Mouse (Mus musculus): ENCODE data around the gene Panx1.

The Panx1 gene

DNA sequence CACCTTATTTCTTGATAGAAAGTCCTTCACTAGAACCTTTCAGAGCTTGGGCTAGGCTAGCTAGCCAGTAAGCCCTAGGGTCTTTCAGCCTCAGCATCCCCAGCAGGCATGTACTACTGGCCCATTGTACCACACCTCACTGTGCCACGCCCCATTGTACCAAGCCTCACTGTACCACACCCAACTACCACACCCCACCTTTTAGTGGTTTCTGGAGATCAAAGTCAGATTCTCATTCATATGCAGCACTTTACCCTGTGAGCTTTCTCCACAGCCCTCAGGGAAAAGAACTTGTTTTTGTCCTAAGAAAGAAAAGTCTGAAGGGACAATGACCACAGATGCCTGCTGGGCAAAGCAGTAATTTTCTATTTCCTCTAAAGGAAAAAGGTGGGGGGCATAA, 22.2 kb downstream of the Panx1 start:
- no peak for DNase-seq (ENCODE audit: low spot score)

DNA sequence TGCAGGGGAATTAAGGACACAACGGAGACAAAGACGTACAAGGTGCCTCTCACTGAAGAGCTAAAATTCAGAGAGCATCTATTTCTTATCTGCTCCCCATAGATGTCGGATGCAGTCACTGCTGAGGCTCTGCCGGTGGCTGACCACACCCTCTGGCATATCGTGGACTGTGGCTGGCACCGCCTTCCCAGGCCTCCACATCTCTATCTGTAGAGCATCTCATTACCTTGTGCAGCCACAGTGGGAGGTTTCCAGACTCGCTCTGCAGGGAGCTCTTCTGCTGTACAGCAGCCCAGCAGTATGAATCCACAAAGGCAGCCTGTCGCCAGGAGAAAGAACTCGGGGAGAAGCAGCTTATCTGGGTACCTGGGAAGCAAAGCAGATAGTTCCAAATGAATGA, 24.1 kb downstream of the Panx1 start:
- no peak for DNase-seq (ENCODE audit: low spot score)

DNA sequence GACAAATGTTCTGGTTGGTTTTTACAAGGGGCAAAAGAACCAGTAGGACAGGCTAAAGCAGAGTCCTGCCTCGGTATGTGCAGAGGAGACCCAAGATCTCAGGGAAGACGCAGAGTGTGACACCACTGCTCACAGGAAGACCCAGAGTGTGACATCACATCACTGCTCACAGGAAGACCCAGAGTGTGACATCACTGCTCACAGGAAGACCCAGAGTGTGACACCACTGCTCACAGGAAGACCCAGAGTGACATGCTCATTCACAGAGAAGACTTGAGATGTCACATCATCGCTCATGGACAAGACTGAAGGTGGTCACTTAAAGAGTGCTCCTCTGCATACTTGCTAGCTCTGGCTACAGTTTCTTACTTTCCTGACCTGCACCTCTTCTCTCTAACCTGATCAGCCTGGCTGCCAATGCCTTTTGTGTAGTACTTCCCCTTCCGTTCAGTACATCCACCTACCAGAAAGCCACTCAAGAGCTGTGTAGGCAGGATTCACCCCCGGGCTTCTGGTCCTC, 24.7 kb downstream of the Panx1 start:
- no peak for DNase-seq (ENCODE audit: low spot score)

DNA sequence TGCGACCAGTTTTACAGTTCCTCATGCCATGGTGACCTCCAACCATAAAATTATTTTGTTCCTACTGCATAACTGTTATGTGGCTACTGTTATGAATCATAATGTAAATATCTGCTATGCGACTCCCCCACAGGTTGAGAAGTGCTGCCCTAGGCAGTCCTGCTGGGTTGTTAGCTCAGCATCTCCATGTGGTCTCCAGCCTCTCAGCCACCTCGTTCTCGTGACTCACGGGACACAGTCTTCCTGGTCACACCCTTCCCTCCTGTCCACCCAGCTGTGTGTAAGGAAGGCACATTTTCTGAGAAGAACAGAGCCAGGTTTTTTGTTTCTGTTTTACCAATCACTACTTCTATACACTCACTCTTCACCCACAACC, 26.5 kb downstream of the Panx1 start:
- DNase-seq (ENCODE audit: low spot score) = no peak

DNA sequence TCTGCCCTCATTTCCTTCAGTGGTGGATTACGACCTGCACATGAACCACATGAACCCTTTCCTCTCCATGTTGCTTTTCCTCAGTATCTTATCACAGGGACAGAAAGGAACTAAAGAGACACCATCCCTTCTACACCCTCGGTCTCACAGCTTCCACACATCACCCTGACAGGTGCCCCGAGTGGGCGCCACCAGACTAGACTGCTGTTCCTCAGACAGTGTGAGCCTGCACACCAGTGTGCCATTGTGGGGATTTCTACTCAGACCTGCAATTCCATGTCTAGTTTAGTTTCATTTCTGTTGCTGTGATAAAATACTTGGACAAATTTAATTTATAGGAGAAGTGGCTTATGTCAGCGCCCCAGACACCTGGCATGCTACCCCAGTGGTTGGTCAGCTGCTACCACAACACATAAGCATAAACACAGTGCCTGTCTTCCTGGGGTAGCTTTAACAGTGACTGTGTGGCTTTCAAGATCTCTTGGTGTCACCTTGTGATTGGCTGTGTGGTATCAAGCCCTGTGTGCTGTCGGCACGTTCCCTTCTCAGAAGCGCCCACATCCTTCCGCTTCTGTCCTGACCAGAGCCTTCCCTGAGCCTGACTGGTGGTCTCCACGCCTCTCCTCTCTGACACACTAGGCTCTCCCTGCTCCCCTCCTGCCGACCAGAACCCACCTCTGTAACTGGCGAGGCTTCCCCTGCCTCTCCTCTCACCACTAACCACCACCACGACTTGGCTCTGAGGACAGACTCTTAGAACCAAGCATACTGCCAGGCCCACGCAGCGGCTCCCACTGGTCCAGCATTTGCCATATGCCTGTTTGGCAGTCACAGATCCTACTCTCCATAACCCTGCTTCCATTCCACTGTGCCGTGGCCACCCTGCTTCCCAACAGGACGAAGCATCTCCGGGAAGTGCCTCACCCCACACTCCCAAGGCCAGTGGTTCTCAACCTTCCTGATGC, 27.2 kb downstream of the Panx1 start:
- DNase-seq (ENCODE audit: low spot score) = no peak

DNA sequence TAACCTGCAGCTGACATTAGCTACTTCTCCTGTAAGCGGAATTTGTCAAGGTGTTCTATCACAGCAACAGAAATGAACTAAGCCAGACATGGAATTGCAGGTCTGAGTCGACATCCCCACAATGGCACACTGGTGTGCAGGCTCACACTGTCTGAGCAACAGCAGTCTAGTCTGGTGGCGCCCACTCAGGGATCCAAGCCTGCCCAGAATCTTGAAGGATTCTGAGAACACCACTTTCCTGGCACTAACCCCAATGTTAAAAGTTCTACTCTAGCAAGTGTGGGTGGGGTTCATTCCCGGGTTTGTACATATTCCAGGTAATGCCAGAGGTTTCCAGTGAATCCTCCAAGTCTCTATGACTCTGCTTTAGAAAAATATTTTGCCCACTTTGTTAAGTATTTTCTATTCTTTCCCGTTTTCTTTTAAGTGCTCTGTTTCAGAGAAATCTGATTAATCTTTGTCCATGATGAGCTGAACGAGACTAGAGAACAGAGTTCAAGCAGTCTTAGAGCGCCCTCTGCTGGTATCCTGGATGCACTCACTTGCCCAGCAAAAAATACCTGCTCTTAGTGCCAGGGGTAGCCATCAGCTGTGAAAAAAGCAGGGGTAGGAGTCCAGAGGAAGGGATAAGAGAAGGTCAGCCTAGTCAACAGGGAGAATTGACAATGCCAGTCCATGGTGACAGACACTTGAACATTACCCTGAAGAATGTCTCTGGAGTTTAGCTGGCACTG, 29.9 kb downstream of the Panx1 start:
- DNase-seq (ENCODE audit: low spot score) = peak; percentile 30

DNA sequence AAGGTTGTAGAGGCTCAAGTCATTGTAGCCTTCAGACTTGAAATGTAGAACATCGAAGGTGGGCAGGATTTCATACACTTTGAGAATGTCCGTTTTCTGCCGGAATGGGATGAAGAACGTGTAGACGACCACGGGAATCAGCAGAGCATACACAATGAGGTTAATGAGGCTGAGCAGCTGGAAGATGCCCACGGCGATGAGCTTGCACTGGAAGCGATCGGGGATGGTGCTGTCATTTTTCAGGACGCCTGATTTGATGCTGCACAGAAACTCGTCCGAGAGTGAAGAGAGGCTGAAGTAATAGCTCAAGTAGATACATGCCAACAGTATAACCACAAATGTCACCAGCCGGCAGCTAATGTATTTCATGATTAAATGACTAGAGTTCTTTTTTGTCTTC, 37.7 kb downstream of the Panx1 start:
- DNase-seq (ENCODE audit: low spot score) = no peak

DNA sequence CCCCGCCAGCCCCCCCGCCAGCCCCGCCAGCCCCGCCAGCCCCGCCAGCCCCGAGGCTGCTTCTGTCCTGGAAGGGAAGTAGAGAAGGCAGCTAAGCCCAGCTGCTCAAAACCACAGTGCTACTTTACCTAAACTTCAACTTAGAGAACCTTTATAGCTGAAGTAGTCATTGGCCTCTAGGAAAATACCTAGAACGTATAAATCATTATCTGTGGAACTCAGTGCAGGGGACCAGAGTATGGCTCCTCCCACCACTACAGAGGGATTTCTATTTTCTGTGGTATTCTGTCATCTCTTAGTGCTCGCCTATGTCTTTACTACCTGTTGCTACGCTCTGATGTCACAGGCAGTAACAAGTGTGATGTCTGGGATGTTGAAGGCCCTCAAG, 41.0 kb downstream of the Panx1 start:
- DNase-seq (ENCODE audit: low spot score) = no peak

DNA sequence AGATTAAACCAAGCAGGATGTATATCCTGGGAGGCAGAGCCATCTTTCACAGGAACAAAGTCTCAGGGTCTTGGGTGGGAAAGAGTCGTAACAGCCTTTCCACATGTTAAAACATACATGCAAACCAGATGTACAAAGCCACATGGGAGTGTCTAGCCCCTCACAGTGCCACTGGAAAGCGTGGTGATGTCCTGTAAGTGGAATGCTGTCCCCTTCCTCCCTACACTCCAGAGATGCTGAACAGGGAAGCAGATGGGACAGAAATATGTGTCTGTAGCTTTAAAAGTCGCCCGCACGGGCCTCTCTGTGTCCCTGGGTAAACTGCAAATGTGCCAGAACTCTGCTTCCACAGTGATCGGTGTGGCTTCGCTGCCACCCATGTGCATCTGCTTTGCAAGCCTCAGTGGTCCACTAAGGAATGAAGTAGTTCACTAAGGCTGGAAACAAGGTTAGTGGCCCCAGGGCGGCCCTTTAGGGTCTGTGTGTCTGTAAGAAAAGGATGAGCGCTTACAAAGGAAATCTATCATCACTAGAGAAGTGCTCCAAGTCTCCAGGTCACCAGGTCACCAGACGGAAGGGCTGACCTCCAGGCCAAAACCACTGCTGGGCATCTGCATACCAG, 41.5 kb downstream of the Panx1 start:
- DNase-seq (ENCODE audit: low spot score) = no peak

DNA sequence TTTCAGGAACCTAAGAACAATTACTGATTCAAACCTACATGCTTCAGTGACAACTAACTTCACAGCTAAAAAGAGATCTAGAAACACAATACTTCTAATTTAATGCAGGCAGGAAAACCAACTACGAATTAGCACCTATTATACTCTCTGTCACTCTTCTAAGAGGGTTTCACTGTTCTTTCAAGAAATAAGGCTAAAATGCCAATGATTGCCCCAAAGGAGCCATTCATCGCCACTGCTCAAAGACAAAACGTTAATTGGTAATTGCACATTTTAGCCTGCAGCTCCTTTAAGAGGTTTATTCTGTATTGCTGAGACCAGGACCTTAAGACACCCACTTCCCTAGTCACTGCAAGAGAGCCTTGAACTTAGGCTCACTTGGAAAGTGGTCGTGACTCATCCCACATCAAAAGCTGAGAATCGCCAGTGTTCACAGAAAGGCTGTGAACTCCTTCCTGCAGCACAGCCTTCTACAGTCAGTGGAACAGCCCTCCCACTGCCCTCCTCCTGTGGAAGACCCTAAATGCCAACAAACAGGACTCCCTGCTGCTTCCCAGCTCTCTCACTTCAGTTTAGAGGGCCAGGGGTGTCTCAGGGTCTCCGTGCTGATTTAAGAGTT, 42.2 kb downstream of the Panx1 start:
- no peak for DNase-seq (ENCODE audit: low spot score)

DNA sequence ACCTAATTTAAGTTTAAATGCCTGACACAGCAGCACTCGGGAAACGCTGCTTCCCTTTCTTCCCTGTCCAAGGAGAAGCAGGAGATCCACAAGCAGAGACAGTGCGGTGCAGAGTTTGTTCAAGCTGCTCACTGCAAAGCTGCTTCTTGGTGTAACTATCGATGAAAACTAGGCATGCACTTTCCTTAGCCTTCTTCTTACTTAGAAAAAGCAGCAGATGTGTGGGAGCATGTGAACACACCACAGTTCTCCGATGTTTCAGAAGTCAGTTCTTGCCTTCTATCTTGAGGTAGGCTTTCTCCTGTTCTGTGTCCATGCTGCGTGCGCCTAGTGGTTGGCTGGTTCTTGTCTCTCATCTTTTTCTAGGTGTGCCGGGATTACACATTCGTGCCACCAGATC, 46.5 kb downstream of the Panx1 start:
- DNase-seq (ENCODE audit: low spot score) = no peak

DNA sequence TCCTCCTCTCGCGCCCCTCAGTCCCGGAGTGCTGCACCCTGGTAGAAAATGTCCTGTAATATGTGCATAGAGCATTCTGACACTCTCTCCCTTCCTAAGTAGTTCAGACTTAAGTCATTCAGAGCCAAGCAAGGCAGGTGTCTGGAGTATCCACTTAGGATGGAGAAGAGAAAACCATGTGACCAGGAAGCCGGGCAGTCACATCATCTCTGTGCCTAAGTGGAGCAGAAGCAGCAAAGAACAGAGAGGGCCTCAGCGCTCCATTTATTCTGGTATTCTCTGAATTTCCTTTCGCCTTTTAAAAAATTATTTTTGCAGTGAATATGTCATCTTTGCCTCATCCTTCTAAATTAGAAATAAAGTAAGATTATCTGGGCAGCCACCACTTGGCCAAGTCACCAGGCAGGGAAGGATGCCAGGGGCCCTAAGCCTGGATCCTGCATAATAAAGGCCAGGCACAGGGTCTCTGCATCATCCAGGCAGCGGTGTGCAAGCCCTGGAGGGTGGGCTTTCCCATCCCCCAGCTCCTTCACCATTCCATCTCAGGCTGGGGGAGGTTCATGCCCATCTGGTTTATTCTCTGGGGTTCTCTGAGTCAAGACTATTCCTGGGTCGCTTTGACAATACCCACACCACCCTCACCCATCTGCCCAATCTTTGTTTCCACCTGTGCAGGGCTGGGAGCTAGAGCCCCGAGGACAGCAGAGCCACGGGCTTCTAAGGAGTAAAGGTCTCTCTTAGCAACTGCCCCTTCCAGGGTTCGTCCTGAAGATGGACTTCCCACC, 47.8 kb downstream of the Panx1 start:
- DNase-seq (ENCODE audit: low spot score) = no peak

DNA sequence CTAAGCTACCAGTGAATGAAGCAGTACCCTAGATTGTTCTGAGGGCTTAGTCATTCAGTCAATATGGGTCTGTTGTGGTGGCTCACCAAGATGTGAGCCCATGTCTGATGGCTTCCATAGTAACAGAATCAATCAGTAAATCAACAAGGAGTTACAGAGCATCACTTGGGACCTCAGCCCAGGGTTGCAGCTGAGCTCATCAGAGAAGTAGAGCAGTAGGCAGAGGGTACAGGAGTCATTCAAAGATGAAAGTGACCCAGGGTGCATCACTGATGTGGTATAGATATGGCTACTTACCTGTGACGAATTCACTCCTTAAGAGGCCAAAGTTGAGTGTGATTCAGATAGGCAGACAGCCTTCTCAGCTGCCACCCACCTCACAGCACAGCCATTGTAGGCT, 49.8 kb downstream of the Panx1 start:
- DNase-seq (ENCODE audit: low spot score) = no peak

DNA sequence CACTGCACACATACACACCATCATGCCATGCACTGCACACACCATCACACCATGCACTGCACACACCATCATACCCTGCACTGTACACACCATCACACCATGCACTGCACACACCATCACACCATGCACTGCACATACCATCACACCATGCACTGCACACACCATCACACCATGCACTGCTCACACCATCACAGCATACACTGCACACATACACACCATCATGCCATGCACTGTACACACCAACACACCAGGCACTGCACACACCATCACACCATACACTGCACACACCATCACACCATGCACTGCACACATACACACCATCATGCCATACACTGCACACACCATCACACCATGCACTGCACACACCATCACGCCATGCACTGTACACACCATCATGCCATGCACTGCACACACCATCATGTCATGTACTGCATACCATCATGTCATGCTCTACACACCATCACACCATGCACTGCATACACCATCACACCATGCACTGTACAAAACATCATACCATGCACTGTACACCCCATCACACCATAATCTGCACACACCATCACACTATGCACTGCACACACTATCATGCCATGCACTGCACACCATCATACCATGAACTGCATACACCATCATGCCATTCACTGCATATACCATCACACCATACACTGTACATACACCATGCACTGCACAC, 56.5 kb downstream of the Panx1 start:
- DNase-seq (ENCODE audit: low spot score) = no peak

DNA sequence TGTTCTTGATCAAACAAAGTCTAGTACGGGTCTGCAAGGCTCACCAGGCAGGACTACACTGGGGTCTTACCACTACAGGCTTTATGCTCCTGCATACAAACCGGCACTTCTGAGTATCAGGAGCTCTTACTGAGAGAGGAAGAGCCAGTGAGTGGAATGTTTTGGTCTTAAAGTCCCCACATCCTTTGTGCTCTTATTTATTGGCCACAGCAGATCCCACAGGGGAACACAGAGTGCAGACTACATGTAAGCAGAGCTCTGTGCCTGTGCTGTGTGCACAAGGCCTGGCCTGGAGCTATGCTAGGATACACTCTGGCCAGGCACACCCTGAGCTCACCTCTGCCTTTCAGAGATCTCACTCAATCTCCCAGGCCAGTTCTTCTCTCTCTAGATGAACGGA, 62.1 kb downstream of the Panx1 start:
- DNase-seq (ENCODE audit: low spot score) = no peak

DNA sequence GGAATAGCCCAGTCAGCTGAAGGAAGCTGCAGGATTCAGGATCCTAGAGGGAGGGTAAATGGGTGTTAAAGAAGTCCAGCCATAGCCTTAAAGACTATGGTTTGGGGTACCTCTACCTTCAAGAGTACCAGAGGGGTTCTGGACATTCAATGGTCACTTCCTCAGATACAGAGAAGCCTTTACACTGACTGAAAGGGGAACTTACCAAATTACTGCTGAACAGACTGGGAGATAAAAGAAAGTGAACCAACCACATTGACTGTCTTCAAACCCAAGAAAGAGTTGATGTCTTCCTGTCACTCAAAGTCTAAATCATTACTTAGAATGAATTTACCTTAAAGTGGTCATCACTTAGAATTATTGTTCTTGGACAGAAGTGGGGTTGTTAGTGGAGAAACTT, 62.6 kb downstream of the Panx1 start:
- DNase-seq (ENCODE audit: low spot score) = no peak

DNA sequence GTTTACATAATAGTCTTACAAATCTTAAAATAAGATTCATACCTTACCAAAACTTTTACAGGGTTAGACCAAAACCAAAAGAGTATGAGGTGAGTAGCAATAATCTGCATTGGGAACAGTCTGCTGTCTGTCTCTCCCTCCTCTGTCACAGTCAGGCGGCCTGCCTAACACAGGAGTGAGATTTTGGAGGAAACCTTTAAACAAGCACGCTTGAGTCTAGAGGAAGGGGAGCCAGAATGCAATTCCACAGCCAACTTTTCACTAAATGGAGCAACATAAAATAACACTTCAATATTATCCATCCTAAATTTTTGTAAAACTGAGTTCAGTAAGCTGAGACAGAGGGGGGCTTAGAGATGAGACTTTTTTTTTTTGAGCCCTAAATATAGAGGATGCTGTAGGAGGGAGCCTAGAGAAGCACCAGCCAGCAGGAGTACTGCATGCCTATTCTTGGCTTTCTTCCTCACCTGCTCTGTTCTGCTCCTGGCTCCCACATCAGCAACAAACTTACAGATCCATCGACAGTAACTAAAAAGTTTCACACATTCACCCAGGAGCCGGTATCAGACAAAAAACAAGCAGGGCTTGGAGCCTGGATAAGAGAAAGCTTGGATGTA, 63.6 kb downstream of the Panx1 start:
- no peak for DNase-seq (ENCODE audit: low spot score)

DNA sequence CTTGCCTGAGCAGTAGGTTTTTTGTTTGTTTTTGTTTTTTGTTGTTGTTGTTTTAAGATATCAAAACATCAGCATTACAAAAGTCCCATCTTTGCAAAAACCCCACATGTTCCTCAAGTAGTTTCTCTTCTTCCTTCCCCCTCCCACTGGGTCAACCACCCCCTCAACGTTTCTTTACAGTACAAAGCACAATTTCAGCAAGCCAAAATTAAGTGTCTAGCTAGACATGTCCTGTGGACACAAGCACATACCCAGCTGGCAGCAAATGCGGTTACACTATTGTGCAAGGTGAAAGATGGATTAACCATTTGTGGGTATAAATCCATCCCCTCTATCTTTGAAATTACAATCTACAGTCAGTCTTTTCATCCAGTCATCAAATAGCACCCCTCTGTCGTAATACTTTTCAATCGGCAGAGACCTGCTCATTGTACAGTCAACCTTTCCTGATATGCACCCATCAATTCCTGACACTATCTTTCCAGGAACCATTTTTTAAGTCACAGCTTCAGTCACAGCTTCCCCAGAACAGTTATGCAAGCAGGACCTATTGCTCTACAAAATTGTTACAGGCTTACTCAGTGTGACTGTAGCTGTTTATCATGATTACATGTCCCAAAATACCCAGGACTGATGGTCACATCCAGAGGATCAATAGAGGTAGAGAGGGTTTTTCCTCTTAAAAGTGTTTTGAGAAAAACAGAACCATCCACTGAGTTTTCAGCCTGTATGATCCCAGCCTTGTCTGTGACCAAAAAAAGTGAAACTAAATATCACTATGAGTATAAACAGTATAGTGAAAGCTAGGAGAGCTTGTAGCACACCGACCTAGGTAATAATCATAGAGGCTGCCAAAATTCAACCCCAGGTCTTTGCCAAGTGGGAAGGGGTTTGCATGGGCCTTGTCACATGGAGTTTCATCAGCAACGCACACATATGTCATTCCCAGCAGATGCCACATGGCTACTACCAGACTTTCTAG, 70.7 kb downstream of the Panx1 start:
- no peak for DNase-seq (ENCODE audit: low spot score)

DNA sequence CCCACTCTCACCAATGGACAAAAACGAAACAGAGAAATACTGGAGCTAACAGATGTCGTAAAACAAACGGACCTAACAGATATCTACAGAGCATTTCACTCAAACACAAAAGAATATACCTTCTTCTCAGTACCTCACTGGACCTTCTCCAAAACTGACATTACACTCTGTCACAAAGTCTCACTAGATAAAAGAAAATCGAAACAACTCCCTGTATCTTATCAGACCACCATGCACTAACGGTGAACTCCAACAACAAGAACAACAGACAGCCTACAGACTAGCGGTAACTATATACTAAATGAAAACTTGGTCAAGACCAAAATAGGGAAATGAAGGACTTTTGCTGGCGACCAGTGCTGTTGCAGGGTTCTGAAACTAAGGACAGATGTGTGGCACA, 71.5 kb downstream of the Panx1 start:
- DNase-seq (ENCODE audit: low spot score) = no peak

Measured in ovary, postnatal 10 days (tissue).